Mouse (Mus musculus) testis, adult 2 months (tissue): ENCODE data around the gene Dbh. TPM values are rescaled to one million over a fixed set of nuclear protein-coding genes. Genes with fewer than 3 reads are reported as not detected.
A peak's percentile ranks its signal among the peaks of the same experiment; 100 is the strongest.

ENCODE experiments used
- H3K27ac ChIP-seq: fragments of 200-500 bp; 2 replicates; pipeline ENCODE4 v1.5.1; 2012; ENCODE audit warnings: low read depth, low read length; ENCODE audit not compliant: control insufficient read depth, insufficient read depth
- H3K27me3 ChIP-seq: fragments of 200-500 bp; 2 replicates; pipeline ENCODE4 v1.6.1; 2012; ENCODE audit warnings: mild to moderate bottlenecking, low read length, moderate library complexity; ENCODE audit not compliant: control insufficient read depth, insufficient read depth
- H3K36me3 ChIP-seq: fragments of 200-500 bp; 2 replicates; pipeline ENCODE4 v1.6.1; 2012; ENCODE audit warnings: mild to moderate bottlenecking, low read length; ENCODE audit not compliant: control insufficient read depth, insufficient read depth
- H3K4me1 ChIP-seq: fragments of 200-500 bp; 2 replicates; pipeline ENCODE4 v1.6.1; 2012; ENCODE audit warnings: low read length; ENCODE audit not compliant: control insufficient read depth, insufficient read depth
- H3K4me3 ChIP-seq: fragments of 200-500 bp; 2 replicates; pipeline ENCODE4 v1.5.1; 2012; ENCODE audit warnings: low read depth, mild to moderate bottlenecking, low read length, moderate library complexity, mixed read lengths; ENCODE audit not compliant: control insufficient read depth
- CTCF ChIP-seq: fragments of 200-500 bp; IDR thresholded peaks from 2 replicates; pipeline ENCODE4 v1.5.1; 2012; ENCODE audit warnings: low read depth, mild to moderate bottlenecking, inconsistent platforms, low read length, moderate library complexity; ENCODE audit not compliant: control insufficient read depth, insufficient read depth, insufficient replicate concordance
- POLR2A ChIP-seq: fragments of 200-500 bp; IDR thresholded peaks from 2 replicates; pipeline ENCODE4 v1.6.1; 2012; ENCODE audit warnings: low read depth, mild to moderate bottlenecking, inconsistent platforms, low read length, moderate library complexity; ENCODE audit not compliant: control insufficient read depth
- polyA plus RNA-seq: library from polyadenylated mRNA; depleted of rRNA; stranded (reverse); fragments of >200 nt; gene quantifications from 2 replicates; pipeline ENCODE4 v1.2.3, GENCODE M21; 2012

Dbh gene
- polyA plus RNA-seq, 1 experiment: 0.15 TPM

DNA sequence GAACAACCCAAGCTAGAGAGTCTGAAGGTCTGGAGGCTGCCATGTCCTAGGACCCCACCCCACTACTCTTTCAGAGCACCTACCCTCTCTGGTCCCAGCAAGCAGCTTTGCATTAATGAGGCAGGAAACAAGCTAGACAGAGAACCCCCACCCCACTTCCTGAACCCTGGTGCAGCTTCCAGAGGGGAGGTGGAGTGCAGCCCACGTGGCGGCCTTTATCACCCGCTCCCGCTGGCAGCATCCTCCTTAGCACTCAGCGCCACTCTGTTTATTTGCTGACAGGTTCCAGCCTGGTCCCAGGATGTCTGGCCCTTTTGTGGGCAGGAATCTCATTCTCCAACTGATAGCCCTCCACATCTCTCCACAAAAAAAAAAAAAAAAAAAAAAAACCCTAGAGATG is 44.8 kb downstream of the Dbh start:
- no peak overlapping the region for H3K27ac ChIP-seq
- TF ChIP-seq POLR2A (no peak), CTCF (no peak)
- no peaks in the 10 kb centered on the region for H3K27me3 ChIP-seq
- peaks cover 8% of the 10 kb centered on the region for H3K4me1 ChIP-seq
- no peak overlapping the region for H3K4me3 ChIP-seq
- no peaks in the 10 kb centered on the region for H3K36me3 ChIP-seq

DNA sequence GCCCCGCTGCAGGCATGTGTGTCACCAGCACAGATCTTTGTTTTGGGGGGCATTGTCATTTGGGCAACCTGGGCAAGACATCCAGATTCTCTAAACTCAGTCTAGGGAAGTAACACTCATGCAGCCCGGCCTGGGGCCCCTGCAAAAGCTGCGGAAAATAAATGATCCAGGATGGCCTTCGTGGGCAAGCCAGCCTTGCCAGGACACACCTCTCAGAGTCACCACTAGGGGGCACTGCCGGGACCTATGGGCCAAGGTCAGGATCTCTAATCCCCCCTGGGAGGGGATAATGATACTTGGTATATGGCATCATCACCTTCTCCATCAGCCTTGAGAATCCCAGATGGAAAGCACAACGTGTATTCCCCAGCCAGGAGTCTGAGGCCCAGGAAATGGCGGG is 45.2 kb downstream of the Dbh start:
- Histone ChIP-seq H3K27ac (no peak overlapping the region), H3K36me3 (no peaks in the 10 kb centered on the region)
- TF ChIP-seq POLR2A (no peak), CTCF (peak; percentile 71; the same call in 1 of the 2 replicates)

DNA sequence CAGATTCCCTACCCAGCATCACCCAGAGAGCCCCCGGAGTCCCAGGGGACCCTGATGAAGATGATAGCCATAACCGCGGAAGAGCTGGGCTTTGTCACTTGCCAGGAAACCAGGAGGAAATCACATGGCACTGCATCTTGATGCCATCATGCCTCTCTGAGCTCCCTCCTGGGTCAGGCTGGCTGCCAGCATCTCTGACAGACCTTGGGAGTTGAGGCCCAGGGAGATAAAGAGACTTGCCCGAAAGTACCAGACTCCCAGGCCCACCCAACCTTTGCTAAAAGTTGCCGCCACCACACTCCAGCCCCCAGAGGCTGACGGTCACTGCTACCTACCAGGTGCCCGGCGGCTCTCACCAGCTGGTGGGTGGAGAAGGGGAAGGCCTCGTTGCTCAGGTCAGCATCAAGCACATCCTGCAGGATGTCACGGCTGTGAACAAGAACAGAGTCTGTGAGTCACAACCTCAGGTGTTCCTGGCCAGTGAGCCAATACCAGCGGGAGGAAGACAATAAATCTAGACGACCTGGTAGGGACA is 45.7 kb downstream of the Dbh start:
- Histone ChIP-seq H3K36me3 (no peaks in the 10 kb centered on the region), H3K4me1 (peaks cover 8% of the 10 kb centered on the region), H3K27ac (peak overlapping the region; percentile 5; the same call in 1 of the 2 replicates), H3K27me3 (no peaks in the 10 kb centered on the region), H3K4me3 (no peak overlapping the region)
- no peak for TF ChIP-seq CTCF
- TF ChIP-seq POLR2A: no peak

More for the DNA sequence above, 45.2 kb downstream of the Dbh start:
- Histone ChIP-seq H3K27me3 (no peaks in the 10 kb centered on the region), H3K4me3 (no peak overlapping the region), H3K4me1 (peaks cover 8% of the 10 kb centered on the region)

DNA sequence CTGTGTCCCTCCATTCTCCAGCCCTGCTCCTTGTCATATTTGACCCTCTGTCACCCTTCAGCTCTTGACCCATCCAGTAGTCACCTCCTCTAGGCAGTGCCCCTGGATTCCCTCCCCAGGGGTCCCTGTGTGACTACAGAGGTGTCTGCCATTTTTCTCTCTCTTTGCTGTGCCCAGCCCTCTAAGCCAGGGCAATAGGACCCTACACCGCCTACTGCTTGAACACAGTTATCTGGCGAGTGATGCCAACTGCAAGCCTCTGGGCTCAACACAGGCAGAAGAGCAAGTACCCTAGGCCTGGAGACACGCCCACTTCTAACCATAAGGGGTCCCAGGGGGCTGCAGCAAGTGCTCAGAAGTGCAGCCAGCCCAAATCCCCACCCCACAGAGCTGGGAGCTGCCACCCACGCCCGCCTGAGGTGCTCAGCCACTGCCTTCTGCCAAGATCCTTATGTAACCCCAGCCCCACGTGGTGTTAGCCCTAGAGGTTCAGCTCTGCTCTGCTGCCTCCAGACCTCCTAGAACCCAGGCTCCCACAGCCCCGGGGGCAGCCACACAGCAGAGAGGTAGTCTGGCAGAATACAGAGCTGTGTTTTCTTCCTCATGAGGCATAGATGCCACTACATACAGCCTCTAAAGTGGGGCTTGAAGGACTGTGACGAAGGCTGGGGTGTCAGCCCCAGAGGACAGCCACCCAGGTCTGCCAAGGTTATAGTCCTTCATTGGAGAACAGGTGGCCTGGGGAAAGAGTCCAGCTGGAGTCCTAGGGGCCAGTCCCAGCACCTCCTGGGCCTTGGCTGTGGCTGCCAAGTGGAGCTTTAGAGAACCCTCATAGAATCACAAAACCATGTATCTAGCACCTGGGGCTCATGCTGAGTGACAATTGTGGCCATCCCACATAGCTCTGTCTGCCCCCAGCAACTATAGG is 47.2 kb downstream of the Dbh start:
- TF ChIP-seq POLR2A (no peak), CTCF (no peak)
- Histone ChIP-seq H3K4me1 (peaks cover 8% of the 10 kb centered on the region), H3K4me3 (no peak overlapping the region), H3K36me3 (no peaks in the 10 kb centered on the region), H3K27me3 (no peaks in the 10 kb centered on the region), H3K27ac (peak overlapping the region; percentile 37)

DNA sequence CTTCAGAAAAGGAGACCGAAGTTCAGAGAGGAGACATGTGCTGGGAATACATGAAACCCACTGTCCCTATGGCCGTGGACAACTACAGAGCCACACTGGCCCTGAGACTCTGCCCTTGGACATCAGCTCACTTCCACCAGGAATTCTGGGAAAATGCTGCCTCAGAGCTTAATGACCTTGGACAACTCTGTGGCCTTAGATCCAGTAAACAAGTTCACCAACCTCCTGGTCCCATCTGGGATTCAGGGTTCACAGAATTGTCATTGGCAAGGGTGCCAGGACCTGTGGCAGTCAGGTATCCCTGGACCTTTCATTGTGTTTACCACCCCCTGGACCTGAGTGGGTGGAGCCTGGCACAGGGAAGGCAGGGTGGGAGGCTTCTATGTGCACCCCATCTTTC is 50.5 kb downstream of the Dbh start:
- H3K4me3 ChIP-seq: no peak overlapping the region
- no peak for TF ChIP-seq POLR2A
- no peak for TF ChIP-seq CTCF
- H3K27me3 ChIP-seq: no peaks in the 10 kb centered on the region
- peaks cover 8% of the 10 kb centered on the region for H3K4me1 ChIP-seq
- H3K36me3 ChIP-seq: no peaks in the 10 kb centered on the region
- no peak overlapping the region for H3K27ac ChIP-seq

DNA sequence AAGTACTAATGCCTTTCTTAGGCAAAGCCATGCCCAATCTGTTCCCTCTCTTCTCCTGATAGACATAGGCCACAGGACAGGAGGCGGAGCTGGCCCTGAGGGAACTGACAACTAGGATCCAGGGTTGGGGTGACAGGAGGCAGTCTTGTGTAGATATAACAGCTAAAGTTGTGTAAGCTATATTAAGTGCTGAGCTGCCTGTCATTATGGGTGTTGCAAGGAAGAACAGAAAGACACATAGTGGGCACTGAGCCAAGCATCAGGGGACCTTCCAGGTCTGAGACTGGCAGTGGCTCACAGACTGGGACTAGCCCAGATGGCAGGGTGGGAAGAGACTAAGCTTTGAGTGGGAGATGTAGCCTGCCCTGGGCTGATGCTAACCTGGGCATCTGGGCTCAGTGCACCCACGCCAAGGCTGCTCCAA is 53.1 kb downstream of the Dbh start:
- Histone ChIP-seq H3K27me3 (no peaks in the 10 kb centered on the region), H3K4me1 (no peaks in the 10 kb centered on the region), H3K4me3 (no peak overlapping the region), H3K27ac (no peak overlapping the region), H3K36me3 (no peaks in the 10 kb centered on the region)
- TF ChIP-seq CTCF: no peak
- peak; percentile 13; the same call in 1 of the 2 replicates for TF ChIP-seq POLR2A

DNA sequence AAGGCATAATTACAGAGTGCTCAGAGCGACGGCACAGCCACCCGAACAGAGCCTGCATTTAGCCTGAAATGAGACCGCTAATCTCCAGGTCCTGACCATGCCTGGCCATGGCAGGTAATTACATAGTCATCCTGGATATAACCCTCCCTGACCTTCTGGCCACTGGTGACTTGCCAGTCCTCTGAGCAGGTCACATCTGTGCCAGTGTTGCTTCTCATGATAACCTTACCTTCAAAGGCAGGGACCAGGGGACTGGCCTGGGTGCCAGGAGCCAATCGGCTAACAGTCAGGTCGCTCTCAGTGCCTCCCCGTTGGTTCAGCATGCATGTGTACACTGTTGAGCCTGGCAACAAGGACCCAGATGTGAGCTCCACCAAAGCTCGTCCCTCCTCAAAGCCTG is 53.5 kb downstream of the Dbh start:
- H3K4me1 ChIP-seq: no peaks in the 10 kb centered on the region
- H3K36me3 ChIP-seq: no peaks in the 10 kb centered on the region
- H3K27me3 ChIP-seq: no peaks in the 10 kb centered on the region
- H3K4me3 ChIP-seq: no peak overlapping the region
- no peak for TF ChIP-seq CTCF
- no peak for TF ChIP-seq POLR2A
- H3K27ac ChIP-seq: no peak overlapping the region
